Mouse (Mus musculus): ENCODE results near the gene Gm45140. TPM values are rescaled to one million over a fixed set of nuclear protein-coding genes. Genes with fewer than 3 reads are reported as not detected.

The Gm45140 gene
- total and polyA plus RNA-seq, 3 experiments: 4.3 to 25.7 (median 13.0) TPM

GRCm38 (mm10) chr6:87791826-87792225, 43.8 kb downstream of the Gm45140 start:
- H3K4me3 ChIP-seq (replicated peaks in 1 of 3; ENCODE audit: low read depth in 2 of 3, low read length in 2 of 3, poor library complexity in 1 of 3): no peak overlapping the region
- H3K4me2 ChIP-seq (ENCODE audit: insufficient read depth, low read depth, poor library complexity, severe bottlenecking): no peak overlapping the region

DNA sequence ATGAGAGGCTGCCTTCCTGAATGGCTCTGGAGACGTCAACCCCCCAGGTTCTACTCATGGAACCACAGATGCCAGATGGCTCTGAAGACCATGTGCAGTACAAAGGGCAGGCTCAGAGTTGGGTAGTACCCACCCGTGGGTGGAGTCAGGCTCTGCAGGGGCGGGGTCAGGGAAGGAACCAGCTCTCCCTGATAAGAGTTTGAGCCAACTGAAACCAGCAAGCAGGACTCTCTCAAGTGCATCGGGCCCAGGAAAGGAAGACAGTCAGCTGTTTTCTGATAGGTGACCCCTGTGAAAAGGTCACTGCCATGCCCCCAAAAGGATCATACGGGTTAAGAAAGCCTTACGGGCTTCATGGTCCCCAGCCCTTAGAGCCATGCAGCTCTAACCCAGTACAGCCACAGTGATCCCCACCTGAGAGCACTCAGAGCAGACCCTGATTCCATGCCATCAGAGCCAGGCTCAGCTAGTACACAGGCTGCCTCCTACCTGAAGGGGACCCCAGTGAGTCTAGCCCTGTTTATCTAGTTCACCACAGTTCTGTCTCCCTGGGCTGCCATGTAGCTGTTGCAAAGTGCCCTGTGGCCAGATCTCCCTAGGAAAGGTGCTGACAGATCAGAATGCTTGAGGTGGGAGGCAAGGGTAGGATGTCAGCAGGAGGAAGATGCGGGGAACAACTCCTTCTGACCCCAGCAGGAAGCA, 44.7 kb downstream of the Gm45140 start:
- H3K4me1 ChIP-seq (ENCODE audit: control insufficient read depth in 1 of 2, insufficient read depth in 2 of 2): no peaks in the 10 kb centered on the region
- no peak overlapping the region for H3K4me2 ChIP-seq (ENCODE audit: insufficient read depth, low read depth, poor library complexity, severe bottlenecking)
- H3K79me2 ChIP-seq (replicated peaks; ENCODE audit: control insufficient read depth, extremely low read depth, insufficient read depth, poor library complexity, severe bottlenecking): no peaks in the 10 kb centered on the region
- peaks cover 43 to 62% of the 10 kb centered on the region in 2 experiments for H3K36me3 ChIP-seq (replicated peaks in 1 of 2; ENCODE audit: control insufficient read depth in 1 of 2, insufficient read depth in 1 of 2, low read length in 1 of 2)
- no peak for TF ChIP-seq USF2 (conservative IDR thresholded peaks at IDR 0.05; ENCODE audit: low read depth, low read length)
- dilution Hi-C loops (cut with MboI; ENCODE audit: extremely low pct_ligation_motif_present, extremely low pct_unique_long_range_greater_than_20kb, low sequenced_read_pairs): no loop called here
- H3K9me3 ChIP-seq (replicated peaks; ENCODE audit: low read length): no peaks in the 10 kb centered on the region
- H3K9ac ChIP-seq (ENCODE audit: insufficient read depth, low read depth): no peak overlapping the region
- no peak overlapping the region for H3K4me3 ChIP-seq (replicated peaks in 1 of 3; ENCODE audit: low read depth in 2 of 3, low read length in 2 of 3, poor library complexity in 1 of 3)
- no peak overlapping the region for H3K27ac ChIP-seq (ENCODE audit: insufficient read depth, low read depth)
- H3K27me3 ChIP-seq (replicated peaks): no peaks in the 10 kb centered on the region
- in situ Hi-C loops (cut with MboI; ENCODE audit: low pct_ligation_motif_present, low pct_unique_long_range_greater_than_20kb, low sequenced_read_pairs): no loop called here
- no peak for DNase-seq (ENCODE audit: extremely low read depth)

More at GRCm38 (mm10) chr6:87791826-87792225, 43.8 kb downstream of the Gm45140 start:
- no peaks in the 10 kb centered on the region for H3K27me3 ChIP-seq (replicated peaks)
- H3K9ac ChIP-seq (ENCODE audit: insufficient read depth, low read depth): no peak overlapping the region
- in situ Hi-C loops (cut with MboI; ENCODE audit: low pct_ligation_motif_present, low pct_unique_long_range_greater_than_20kb, low sequenced_read_pairs) (no loop called here), dilution Hi-C loops (cut with MboI; ENCODE audit: extremely low pct_ligation_motif_present, extremely low pct_unique_long_range_greater_than_20kb, low sequenced_read_pairs) (no loop called here)
- no peak for TF ChIP-seq MAX (IDR thresholded peaks at IDR 0.05; ENCODE audit: low read length)
- no peak for TF ChIP-seq PAX5 (IDR thresholded peaks at IDR 0.05; ENCODE audit: low read length)
- TF ChIP-seq USF1 (IDR thresholded peaks at IDR 0.05; ENCODE audit: low read depth, low read length): no peak
- no peak for TF ChIP-seq SMC3 (IDR thresholded peaks at IDR 0.05; ENCODE audit: low read depth, low read length)
- no peak overlapping the region for H3K27ac ChIP-seq (ENCODE audit: insufficient read depth, low read depth)
- DNase-seq (ENCODE audit: extremely low read depth): no peak
- H3K36me3 ChIP-seq (replicated peaks in 1 of 2; ENCODE audit: control insufficient read depth in 1 of 2, insufficient read depth in 1 of 2, low read length in 1 of 2): peaks cover 43 to 65% of the 10 kb centered on the region in 2 experiments
- no peaks in the 10 kb centered on the region for H3K4me1 ChIP-seq (ENCODE audit: control insufficient read depth in 1 of 2, insufficient read depth in 2 of 2)
- H3K79me2 ChIP-seq (replicated peaks; ENCODE audit: control insufficient read depth, extremely low read depth, insufficient read depth, poor library complexity, severe bottlenecking): no peaks in the 10 kb centered on the region
- no peaks in the 10 kb centered on the region for H3K9me3 ChIP-seq (replicated peaks; ENCODE audit: low read length)

DNA sequence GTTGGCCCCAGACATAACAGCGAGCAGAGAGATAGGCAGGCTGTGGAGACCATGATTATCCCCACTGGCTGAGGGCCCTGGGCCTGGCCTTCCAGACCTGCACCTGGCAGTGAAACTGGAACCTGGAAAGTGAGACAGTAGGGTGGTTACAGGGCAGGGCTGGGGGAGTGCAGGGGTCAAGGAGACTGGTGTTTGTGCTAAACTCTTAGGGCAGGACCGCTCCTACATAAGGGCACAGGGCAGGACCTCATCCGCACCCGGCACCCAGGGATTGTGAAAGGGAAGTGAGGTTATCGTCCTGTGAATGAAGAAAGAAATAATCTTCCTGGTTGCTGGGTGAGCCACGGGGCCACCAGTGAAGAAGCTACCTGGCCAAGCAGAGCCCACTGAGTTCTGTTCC, 45.8 kb downstream of the Gm45140 start:
- Histone ChIP-seq H3K27me3 (replicated peaks) (no peaks in the 10 kb centered on the region), H3K27ac (ENCODE audit: insufficient read depth, low read depth) (no peak overlapping the region), H3K9ac (ENCODE audit: insufficient read depth, low read depth) (no peak overlapping the region), H3K79me2 (replicated peaks; ENCODE audit: control insufficient read depth, extremely low read depth, insufficient read depth, poor library complexity, severe bottlenecking) (no peaks in the 10 kb centered on the region), H3K9me3 (replicated peaks; ENCODE audit: low read length) (no peaks in the 10 kb centered on the region), H3K4me3 (replicated peaks in 1 of 3; ENCODE audit: low read depth in 2 of 3, low read length in 2 of 3, poor library complexity in 1 of 3) (no peak overlapping the region), H3K36me3 (replicated peaks in 1 of 2; ENCODE audit: control insufficient read depth in 1 of 2, insufficient read depth in 1 of 2, low read length in 1 of 2) (peaks cover 38 to 56% of the 10 kb centered on the region in 2 experiments), H3K4me2 (ENCODE audit: insufficient read depth, low read depth, poor library complexity, severe bottlenecking) (no peak overlapping the region), H3K4me1 (ENCODE audit: control insufficient read depth in 1 of 2, insufficient read depth in 2 of 2) (no peaks in the 10 kb centered on the region)
- no peak for TF ChIP-seq HCFC1 (IDR thresholded peaks at IDR 0.05; ENCODE audit: low read depth, low read length)
- TF ChIP-seq MAFK (IDR thresholded peaks at IDR 0.05; ENCODE audit: insufficient replicate concordance, low read length): no peak
- TF ChIP-seq USF1 (IDR thresholded peaks at IDR 0.05; ENCODE audit: low read depth, low read length): no peak
- no peak for TF ChIP-seq CHD1 (IDR thresholded peaks at IDR 0.05; ENCODE audit: low read depth, low read length)
- TF ChIP-seq IRF4 (IDR thresholded peaks at IDR 0.05; ENCODE audit: low read depth, low read length): no peak
- TF ChIP-seq MEF2A (IDR thresholded peaks at IDR 0.05; ENCODE audit: borderline replicate concordance, low read depth, low read length): no peak
- TF ChIP-seq MYC (IDR thresholded peaks at IDR 0.05; ENCODE audit: low read depth, low read length): no peak
- no peak for TF ChIP-seq USF2 (conservative IDR thresholded peaks at IDR 0.05; ENCODE audit: low read depth, low read length)
- TF ChIP-seq JUND (conservative IDR thresholded peaks at IDR 0.05; ENCODE audit: low read depth, low read length): no peak
- no peak for TF ChIP-seq RCOR1 (conservative IDR thresholded peaks at IDR 0.05; ENCODE audit: low read depth, low read length)
- no peak for TF ChIP-seq NRF1 (IDR thresholded peaks at IDR 0.05; ENCODE audit: low read depth, low read length)
- TF ChIP-seq KAT2A (IDR thresholded peaks at IDR 0.05; ENCODE audit: insufficient replicate concordance, low read length): no peak
- TF ChIP-seq BHLHE40 (IDR thresholded peaks at IDR 0.05; ENCODE audit: low read depth, low read length): no peak
- no peak for TF ChIP-seq UBTF (IDR thresholded peaks at IDR 0.05; ENCODE audit: low read depth, low read length)
- no peak for TF ChIP-seq E2F4 (IDR thresholded peaks at IDR 0.05; ENCODE audit: insufficient replicate concordance, low read depth, low read length)
- DNase-seq (ENCODE audit: extremely low read depth): no peak
- in situ Hi-C loops (cut with MboI; ENCODE audit: low pct_ligation_motif_present, low pct_unique_long_range_greater_than_20kb, low sequenced_read_pairs) (no loop called here), dilution Hi-C loops (cut with MboI; ENCODE audit: extremely low pct_ligation_motif_present, extremely low pct_unique_long_range_greater_than_20kb, low sequenced_read_pairs) (no loop called here)

Measured in CH12.LX (cell line).